Mouse (Mus musculus) CD8-positive naive resting alpha-beta T cell, adult 2 months (primary cell): ENCODE measurements around the gene Rnf115.
"Not testable (repeated sequence)": the region's sequence is repeated elsewhere in the genome, so short reads cannot be mapped to it uniquely, and the experiment has no call there.

Experiments used
- DNase-seq, 2 experiments: peaks; one replicate each; pipeline ENCODE4 v3.0.0; 2022; ENCODE audit warnings: low read depth in 2 of 2, low spot score in 2 of 2

The Rnf115 gene

GRCm38 (mm10) chr3:96727343-96727827, at the start of gene Rnf115, which contains the start of gene Polr3c:
Gene Rnf115, plus strand, starts transcription at chr3:96727664.
Gene Polr3c, minus strand, starts transcription at chr3:96727628.
- DNase-seq = peak; percentile 81 to 86

DNA sequence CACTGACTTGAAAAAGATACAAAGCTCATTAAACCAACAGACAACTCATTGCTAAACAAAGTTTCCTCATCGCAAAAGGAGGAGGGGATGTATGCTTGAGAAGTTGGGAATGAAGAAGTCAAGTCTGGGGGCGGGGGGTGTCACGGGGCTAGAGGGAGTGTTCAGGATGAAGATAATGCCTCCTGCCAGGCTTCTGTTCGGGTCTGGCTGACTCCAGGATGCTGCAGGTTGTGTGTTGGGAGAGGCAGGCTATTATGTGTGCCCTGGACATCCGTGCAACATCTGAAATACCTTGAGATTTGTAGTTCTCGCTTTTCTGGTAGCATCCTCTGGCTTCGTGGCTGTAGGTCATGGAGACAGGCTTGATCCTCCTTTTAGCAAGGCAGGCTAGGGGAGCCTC, 49.0 kb upstream of the Rnf115 start:
- no peak for DNase-seq

DNA sequence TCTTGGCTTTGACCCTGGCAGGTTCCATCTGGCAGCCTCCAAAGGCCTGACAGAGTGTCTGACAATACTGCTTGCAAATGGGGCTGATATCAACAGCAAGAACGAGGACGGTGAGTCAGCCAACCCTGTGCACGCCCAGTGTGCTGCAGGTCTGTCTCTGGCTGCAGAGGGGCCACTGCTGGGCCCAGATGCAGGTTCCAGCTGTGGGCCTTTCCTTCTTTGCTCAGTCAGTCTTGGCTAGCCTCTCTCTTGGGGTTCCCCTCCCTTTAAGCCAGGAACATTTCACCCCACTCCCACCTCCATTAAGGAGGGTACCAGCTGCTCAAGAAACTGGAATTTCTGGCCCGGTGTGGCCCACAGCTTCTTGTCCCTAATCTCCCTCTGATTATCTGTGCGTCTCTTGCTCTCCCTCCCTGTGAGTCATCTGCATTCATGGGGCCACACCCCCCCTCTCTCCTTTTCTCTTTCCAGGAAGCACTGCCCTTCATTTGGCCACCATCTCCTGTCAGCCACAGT, 48.2 kb upstream of the Rnf115 start:
- no peak for DNase-seq

GRCm38 (mm10) chr3:96680269-96680956, 47.1 kb upstream of the Rnf115 start:
- no peak for DNase-seq

- DNase-seq = no peak
Measured at GRCm38 (mm10) chr3:96683496-96683895, 44.0 kb upstream of the Rnf115 start.

GRCm38 (mm10) chr3:96684151-96684821, 43.2 kb upstream of the Rnf115 start:
- no peak for DNase-seq

DNA sequence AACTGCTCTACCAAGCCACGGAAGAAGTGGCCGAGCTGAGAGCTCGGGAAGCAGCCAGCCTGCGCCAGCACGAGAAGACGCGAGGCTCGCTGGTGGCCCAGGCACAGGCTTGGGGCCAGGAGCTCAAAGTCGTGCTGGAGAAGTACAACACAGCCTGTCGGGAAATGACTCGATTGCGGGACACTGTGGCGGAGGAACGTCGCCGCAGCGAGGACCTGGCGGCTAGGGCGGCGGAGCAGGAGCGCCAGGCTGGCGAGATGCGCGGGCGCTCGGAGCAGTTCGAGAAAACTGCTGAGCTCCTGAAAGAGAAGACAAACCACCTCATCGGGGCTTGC, 42.7 kb upstream of the Rnf115 start:
- DNase-seq = no peak

DNA sequence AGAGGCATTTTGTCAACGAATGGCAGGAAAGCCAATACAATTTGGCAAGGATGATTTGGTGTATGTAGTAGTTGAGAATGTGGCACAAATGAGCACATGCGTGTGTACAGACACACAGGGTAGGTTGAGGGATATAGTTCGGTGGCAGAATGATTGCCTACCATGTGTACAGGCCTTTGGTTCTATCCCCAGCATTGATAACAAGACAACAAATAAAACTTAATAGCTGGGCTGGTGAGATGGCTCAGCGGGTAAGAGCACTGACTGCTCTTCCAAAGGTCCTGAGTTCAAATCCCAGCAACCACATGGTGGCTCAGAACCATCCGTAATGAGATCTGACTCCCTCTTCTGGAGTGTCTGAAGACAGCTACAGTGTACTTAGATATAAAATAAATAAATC, 41.4 kb upstream of the Rnf115 start:
- not testable (repeated sequence) for DNase-seq

- no peak for DNase-seq
Measured at GRCm38 (mm10) chr3:96688854-96689253, 38.6 kb upstream of the Rnf115 start.

DNA sequence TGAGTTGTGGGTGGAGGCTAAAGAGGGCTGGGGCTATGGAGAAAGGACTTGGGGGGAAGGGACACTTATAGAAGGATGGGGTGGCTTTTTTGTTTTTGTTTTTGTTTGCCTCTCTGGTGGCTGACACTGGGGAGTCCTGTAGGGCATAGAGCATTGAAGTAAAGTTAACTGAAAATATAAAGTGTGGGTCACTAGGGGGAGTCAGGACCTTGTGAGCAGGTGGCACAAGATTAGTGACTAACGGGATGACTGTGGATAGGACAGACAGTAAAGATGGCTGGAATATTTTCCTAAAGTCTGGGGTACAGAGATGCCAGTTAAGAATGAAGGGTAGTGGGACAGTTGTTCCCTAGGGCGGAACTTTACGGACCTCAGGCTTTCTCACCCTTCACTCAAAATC, 37.2 kb upstream of the Rnf115 start:
- DNase-seq = no peak

GRCm38 (mm10) chr3:96692506-96692905, 35.0 kb upstream of the Rnf115 start:
- no peak for DNase-seq

- no peak for DNase-seq
Measured at GRCm38 (mm10) chr3:96693579-96693978, 33.9 kb upstream of the Rnf115 start.

DNA sequence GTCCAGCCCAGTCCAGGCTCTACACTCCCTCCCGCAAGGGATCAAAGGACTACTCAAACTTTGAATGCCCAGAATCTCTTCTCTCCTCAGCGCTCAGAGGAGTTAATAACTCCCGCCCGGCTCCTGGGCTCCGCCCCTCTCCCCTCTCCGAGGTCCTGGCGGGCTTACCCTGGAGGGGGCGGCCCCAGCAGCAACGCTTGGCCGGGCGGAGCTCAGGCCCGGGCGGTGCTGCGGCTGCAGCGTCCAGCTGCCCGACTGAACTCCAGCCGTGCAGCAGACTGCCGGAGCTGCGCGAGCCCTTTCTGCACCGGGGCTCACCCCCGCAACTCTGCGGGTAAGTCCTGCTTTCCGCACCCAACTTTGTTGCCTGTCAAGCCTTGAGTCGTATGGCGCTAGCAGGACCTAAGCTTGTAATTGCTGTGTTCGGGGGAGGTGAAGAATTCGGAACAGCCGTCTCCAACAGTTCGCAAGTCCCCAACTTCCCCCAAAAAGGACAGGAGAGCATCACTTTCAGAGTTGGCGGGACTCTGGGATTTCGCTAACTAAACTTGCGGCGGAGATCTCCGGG, 31.2 kb upstream of the Rnf115 start, which contains the start of gene Pias3:
Gene Pias3, plus strand, starts transcription at position 187 of the 568 bp plus-strand sequence.
- peak in 1 of 2 experiments; percentile 54 for DNase-seq

- DNase-seq = peak; percentile 41 to 56
Measured at GRCm38 (mm10) chr3:96696766-96697732, 30.4 kb upstream of the Rnf115 start.

GRCm38 (mm10) chr3:96698993-96699690, 28.3 kb upstream of the Rnf115 start:
- DNase-seq = no peak

GRCm38 (mm10) chr3:96700376-96700775, 27.1 kb upstream of the Rnf115 start:
- DNase-seq = peak in 1 of 2 experiments; percentile 25

DNA sequence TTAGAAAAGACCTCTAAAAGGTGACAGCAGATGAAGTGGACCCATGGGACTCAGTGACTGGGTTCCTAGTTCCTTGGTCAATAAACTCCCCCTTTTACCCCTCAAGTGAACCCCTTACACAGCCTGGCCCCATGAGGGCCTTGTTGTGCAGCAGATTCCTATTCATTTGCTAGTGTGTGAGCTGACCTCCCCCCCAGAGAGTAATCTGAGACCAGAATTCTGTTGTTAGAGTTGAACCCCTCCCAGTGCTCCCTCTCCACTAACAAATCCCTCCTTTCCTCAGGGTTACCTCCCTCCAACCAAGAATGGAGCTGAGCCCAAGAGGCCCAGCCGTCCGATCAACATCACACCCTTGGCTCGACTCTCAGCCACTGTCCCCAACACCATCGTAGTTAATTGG, 26.5 kb upstream of the Rnf115 start:
- DNase-seq = no peak

DNA sequence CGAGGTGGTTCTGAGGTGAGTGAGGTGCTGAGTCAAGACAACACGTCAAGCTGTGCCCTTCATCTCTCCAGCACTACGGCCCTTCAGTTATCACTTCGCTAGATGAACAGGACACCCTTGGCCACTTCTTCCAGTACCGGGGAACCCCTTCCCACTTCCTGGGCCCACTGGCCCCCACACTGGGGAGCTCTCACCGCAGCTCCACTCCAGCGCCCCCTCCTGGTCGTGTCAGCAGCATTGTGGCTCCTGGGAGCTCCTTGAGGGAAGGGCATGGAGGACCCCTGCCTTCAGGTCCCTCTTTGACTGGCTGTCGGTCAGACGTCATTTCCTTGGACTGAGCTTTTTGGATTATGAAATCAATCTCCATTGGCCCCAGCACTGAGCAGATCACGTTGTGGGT, 22.7 kb upstream of the Rnf115 start:
- peak in 1 of 2 experiments; percentile 21 for DNase-seq

DNA sequence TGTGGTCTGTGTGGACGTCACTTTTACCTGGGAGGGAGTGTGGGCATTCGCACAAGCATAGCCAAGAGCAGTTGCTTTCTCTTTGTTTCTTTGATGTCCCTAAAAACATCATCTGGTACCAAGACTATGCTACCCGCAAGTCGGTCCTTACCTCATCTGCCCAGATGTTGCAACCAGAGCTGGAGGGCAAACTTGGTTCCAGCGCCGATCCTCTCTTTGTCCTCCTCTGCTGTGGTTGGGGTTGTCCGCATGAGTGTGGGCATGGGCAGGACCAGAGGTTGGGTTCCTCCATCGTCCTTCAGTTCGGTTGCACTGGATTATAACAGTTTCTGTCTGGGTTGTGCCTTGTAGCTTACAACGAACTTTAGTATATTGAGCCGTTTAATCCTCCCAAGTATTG, 21.2 kb upstream of the Rnf115 start:
- DNase-seq = no peak

- DNase-seq = no peak
Measured at GRCm38 (mm10) chr3:96706984-96707383, 20.5 kb upstream of the Rnf115 start.
